Mouse (Mus musculus): ENCODE measurements around the gene Sh2d3c. TPM values are rescaled to one million over a fixed set of nuclear protein-coding genes. Genes with fewer than 3 reads are reported as not detected.

Sh2d3c gene
- polyA plus RNA-seq, 1 experiment, result 106 TPM

DNA sequence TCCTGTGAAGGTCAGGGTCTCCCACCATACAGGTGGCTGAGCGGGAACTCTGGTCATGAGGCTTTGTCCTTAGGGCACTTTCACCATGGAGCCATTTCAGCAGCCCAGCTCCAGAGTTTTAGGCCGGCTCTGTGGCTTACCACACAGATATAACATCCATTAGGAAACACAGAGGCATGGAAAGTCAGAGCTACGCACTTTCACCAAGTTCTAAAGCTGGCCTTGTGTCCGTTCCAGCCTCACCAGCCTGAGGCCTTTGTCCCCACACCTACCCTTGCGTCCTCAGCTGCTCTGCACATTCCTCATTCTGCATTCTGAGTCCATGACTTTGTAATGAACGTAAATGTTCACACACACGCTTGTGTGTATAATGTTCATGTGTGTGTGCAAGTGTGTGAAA lies 15.8 kb upstream of the Sh2d3c start:
- H3K4me1 ChIP-seq (replicated peaks; ENCODE audit: control insufficient read depth, insufficient read depth, low read length), result no peaks in the 10 kb centered on the region
- H3K36me3 ChIP-seq (ENCODE audit: control insufficient read depth, insufficient read depth, low read length), result peaks cover 53% of the 10 kb centered on the region
- H3K4me3 ChIP-seq (ENCODE audit: control insufficient read depth, insufficient read depth, low read length), result no peak overlapping the region
- WGBS, result 96% methylated on average over 7 of the region's 7 CpGs
- no peaks in the 10 kb centered on the region for H3K27me3 ChIP-seq (ENCODE audit: control insufficient read depth, insufficient read depth, low read length)
- H3K27ac ChIP-seq (ENCODE audit: control insufficient read depth, insufficient read depth, low read length), result no peak overlapping the region
- no peak for DNase-seq
- TF ChIP-seq CTCF (IDR thresholded peaks at IDR 0.05; ENCODE audit: borderline replicate concordance, control insufficient read depth, extremely low read depth, insufficient read depth, low read length, poor library complexity) (no peak), POLR2A (IDR thresholded peaks at IDR 0.05; ENCODE audit: control insufficient read depth, extremely low read depth, insufficient read depth, low read length, poor library complexity) (no peak)

DNA sequence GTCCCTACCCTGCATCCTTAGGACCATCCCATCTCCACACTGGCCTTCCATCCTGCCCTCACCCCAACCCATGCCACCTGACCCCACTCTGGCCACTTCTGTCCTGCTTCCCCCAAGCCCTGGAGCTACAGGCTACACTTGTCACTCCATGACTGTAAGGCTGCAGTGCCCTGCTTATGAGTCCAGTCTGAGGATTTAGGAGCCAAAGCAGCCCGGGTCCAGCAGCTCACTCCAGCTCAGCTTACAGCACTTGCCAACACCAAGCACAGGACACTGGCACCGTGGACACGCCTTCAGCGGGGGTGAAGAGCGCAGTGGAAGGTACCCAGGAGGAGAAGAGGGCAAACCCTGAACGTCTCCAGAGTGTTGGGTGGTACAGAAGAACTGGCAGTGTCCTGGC lies 13.9 kb upstream of the Sh2d3c start:
- TF ChIP-seq POLR2A (IDR thresholded peaks at IDR 0.05; ENCODE audit: control insufficient read depth, extremely low read depth, insufficient read depth, low read length, poor library complexity) (no peak), CTCF (IDR thresholded peaks at IDR 0.05; ENCODE audit: borderline replicate concordance, control insufficient read depth, extremely low read depth, insufficient read depth, low read length, poor library complexity) (no peak)
- H3K27ac ChIP-seq (ENCODE audit: control insufficient read depth, insufficient read depth, low read length), result no peak overlapping the region
- H3K4me3 ChIP-seq (ENCODE audit: control insufficient read depth, insufficient read depth, low read length), result no peak overlapping the region
- no peak for DNase-seq
- peaks cover 58% of the 10 kb centered on the region for H3K36me3 ChIP-seq (ENCODE audit: control insufficient read depth, insufficient read depth, low read length)
- peaks cover 7% of the 10 kb centered on the region; the same call in 1 of the 2 replicates for H3K4me1 ChIP-seq (replicated peaks; ENCODE audit: control insufficient read depth, insufficient read depth, low read length)
- H3K27me3 ChIP-seq (ENCODE audit: control insufficient read depth, insufficient read depth, low read length), result no peaks in the 10 kb centered on the region
- 95% methylated on average over 6 of the region's 6 CpGs for WGBS

DNA sequence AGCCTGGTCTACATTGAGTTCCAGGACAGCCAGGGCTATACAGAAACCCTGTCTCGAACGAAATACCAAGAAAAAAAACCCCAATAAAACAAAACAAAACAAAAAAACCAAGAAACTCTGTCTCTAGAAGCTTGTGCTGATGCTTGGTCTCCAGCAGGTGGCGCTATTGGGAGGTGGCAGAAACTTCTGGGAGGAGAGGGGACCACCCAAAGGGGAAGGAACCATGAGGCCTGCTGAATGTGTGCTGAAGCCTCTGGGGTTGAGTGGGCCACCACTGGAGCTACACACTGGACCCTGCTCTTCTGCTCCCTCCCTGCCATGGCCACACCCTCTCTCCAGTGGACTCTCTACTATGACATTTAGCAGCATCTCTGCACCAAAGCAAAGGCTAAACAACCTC lies 12.2 kb upstream of the Sh2d3c start:
- no peak overlapping the region for H3K4me3 ChIP-seq (ENCODE audit: control insufficient read depth, insufficient read depth, low read length)
- H3K4me1 ChIP-seq (replicated peaks; ENCODE audit: control insufficient read depth, insufficient read depth, low read length), result peaks cover 8% of the 10 kb centered on the region
- TF ChIP-seq POLR2A (IDR thresholded peaks at IDR 0.05; ENCODE audit: control insufficient read depth, extremely low read depth, insufficient read depth, low read length, poor library complexity) (no peak), CTCF (IDR thresholded peaks at IDR 0.05; ENCODE audit: borderline replicate concordance, control insufficient read depth, extremely low read depth, insufficient read depth, low read length, poor library complexity) (peak; percentile 68; the same call in 1 of the 2 replicates)
- peaks cover 53% of the 10 kb centered on the region for H3K36me3 ChIP-seq (ENCODE audit: control insufficient read depth, insufficient read depth, low read length)
- H3K27ac ChIP-seq (ENCODE audit: control insufficient read depth, insufficient read depth, low read length), result no peak overlapping the region
- WGBS, result 13% methylated on average over 3 of the region's 3 CpGs
- H3K27me3 ChIP-seq (ENCODE audit: control insufficient read depth, insufficient read depth, low read length), result no peaks in the 10 kb centered on the region
- peak; percentile 64 for DNase-seq

DNA sequence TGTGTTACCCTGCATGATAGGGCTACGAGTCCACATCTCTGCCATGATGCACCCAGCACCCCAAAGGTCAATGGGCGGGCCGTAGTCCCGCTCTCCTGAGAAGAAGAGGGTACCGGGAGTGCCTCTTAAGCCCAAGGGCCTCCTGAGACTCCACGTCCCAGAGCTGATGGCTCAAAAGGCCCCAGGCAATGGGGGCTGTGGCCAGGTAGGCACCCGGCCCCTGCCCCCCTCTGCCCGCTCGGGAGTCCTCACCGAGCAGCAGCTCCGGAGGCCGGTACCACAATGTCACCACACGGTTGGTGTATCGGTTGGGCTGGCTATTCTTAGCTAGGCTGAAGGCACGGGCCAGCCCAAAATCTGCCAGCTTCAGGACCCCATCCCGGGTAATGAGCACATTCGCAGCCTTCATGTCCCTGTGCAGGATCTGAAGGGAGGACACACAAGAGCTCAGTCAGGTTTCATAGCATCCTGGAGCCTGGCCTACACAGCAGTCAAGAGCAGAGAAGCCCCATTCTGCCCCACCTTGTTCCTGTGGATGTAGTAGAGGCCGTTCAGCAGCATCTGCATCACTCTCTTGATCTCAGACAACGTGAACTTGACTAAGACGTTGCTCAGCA lies 11.2 kb upstream of the Sh2d3c start:
- Histone ChIP-seq H3K27me3 (ENCODE audit: control insufficient read depth, insufficient read depth, low read length) (no peaks in the 10 kb centered on the region), H3K27ac (ENCODE audit: control insufficient read depth, insufficient read depth, low read length) (no peak overlapping the region), H3K4me1 (replicated peaks; ENCODE audit: control insufficient read depth, insufficient read depth, low read length) (peaks cover 18% of the 10 kb centered on the region), H3K4me3 (ENCODE audit: control insufficient read depth, insufficient read depth, low read length) (no peak overlapping the region), H3K36me3 (ENCODE audit: control insufficient read depth, insufficient read depth, low read length) (peaks cover 53% of the 10 kb centered on the region)
- no peak for DNase-seq
- 88% methylated on average over 20 of the region's 20 CpGs for WGBS
- TF ChIP-seq CTCF (IDR thresholded peaks at IDR 0.05; ENCODE audit: borderline replicate concordance, control insufficient read depth, extremely low read depth, insufficient read depth, low read length, poor library complexity) (no peak), POLR2A (IDR thresholded peaks at IDR 0.05; ENCODE audit: control insufficient read depth, extremely low read depth, insufficient read depth, low read length, poor library complexity) (no peak)

DNA sequence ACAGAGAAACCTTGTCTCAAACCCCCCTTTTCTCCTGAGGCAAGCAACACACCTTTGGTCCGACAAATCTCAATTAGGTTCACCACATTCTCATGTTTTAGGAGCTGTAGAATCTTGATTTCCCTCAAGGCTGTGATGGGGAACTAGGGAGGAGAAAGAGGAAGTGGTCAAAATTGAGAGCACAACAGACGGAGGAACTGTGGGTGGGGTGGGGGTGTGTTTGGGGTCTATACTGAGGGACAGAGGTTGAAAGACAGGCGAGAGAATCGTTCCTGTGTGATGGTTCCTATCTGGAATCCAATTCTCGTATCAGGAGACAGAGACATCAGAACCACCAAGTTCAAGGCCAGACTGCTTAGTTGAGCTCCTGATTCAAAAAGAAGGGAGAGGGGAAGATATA lies 10.4 kb upstream of the Sh2d3c start:
- no peak for TF ChIP-seq CTCF (IDR thresholded peaks at IDR 0.05; ENCODE audit: borderline replicate concordance, control insufficient read depth, extremely low read depth, insufficient read depth, low read length, poor library complexity)
- no peak for TF ChIP-seq POLR2A (IDR thresholded peaks at IDR 0.05; ENCODE audit: control insufficient read depth, extremely low read depth, insufficient read depth, low read length, poor library complexity)
- no peak for DNase-seq
- Histone ChIP-seq H3K27me3 (ENCODE audit: control insufficient read depth, insufficient read depth, low read length) (no peaks in the 10 kb centered on the region), H3K27ac (ENCODE audit: control insufficient read depth, insufficient read depth, low read length) (no peak overlapping the region), H3K4me3 (ENCODE audit: control insufficient read depth, insufficient read depth, low read length) (no peak overlapping the region), H3K36me3 (ENCODE audit: control insufficient read depth, insufficient read depth, low read length) (peaks cover 45% of the 10 kb centered on the region), H3K4me1 (replicated peaks; ENCODE audit: control insufficient read depth, insufficient read depth, low read length) (peaks cover 24% of the 10 kb centered on the region)
- 24% methylated on average over 5 of the region's 5 CpGs for WGBS

DNA sequence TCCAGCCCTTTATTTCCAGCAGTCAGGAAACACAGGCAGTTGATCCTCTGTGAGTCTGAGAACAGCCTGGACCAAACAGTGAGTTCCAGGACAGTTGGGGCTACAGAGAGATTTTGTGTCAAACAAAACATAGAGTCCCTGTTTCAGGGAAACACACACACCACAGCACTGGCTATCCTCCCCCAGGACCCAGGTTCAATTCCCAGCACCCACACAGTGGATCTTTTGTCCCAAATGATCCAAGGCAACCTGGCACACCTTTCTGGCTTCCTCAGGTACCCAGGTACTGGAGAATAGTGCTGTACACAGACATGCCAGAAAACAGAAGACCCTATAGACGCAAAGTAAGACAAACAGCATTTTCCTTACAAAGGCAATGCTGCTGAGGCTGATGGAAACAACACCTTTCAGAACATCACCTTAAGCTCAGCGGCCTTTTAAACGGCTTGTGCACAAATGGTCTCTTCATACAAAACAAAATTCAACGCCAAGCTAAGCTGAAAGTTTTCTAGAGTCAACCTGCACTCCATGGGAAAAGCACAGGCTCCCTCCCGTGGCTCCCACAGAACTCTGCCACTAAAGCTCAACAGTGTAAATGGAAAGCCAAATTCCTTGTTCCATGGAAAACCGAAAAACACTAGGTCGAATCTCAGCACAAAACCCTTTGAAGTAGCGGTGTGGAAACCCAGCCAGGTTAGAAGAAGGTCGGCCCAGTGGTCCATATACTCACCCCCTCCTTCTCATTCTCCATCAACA lies 9.4 kb upstream of the Sh2d3c start:
- no peak for DNase-seq
- peak overlapping the region; percentile 89 for H3K4me3 ChIP-seq (ENCODE audit: control insufficient read depth, insufficient read depth, low read length)
- TF ChIP-seq CTCF (IDR thresholded peaks at IDR 0.05; ENCODE audit: borderline replicate concordance, control insufficient read depth, extremely low read depth, insufficient read depth, low read length, poor library complexity), result no peak
- TF ChIP-seq POLR2A (IDR thresholded peaks at IDR 0.05; ENCODE audit: control insufficient read depth, extremely low read depth, insufficient read depth, low read length, poor library complexity), result no peak
- H3K36me3 ChIP-seq (ENCODE audit: control insufficient read depth, insufficient read depth, low read length), result peaks cover 35% of the 10 kb centered on the region
- no peaks in the 10 kb centered on the region for H3K27me3 ChIP-seq (ENCODE audit: control insufficient read depth, insufficient read depth, low read length)
- peaks cover 24% of the 10 kb centered on the region for H3K4me1 ChIP-seq (replicated peaks; ENCODE audit: control insufficient read depth, insufficient read depth, low read length)
- WGBS, result 20% methylated on average over 9 of the region's 9 CpGs
- H3K27ac ChIP-seq (ENCODE audit: control insufficient read depth, insufficient read depth, low read length), result no peak overlapping the region
